Mouse (Mus musculus): ENCODE data around the gene Erich3. TPM values are rescaled to one million over a fixed set of nuclear protein-coding genes. Genes with fewer than 3 reads are reported as not detected.

Gene Erich3
- polyA plus RNA-seq, 1 experiment from 2014 or later: 0.05 TPM

DNA sequence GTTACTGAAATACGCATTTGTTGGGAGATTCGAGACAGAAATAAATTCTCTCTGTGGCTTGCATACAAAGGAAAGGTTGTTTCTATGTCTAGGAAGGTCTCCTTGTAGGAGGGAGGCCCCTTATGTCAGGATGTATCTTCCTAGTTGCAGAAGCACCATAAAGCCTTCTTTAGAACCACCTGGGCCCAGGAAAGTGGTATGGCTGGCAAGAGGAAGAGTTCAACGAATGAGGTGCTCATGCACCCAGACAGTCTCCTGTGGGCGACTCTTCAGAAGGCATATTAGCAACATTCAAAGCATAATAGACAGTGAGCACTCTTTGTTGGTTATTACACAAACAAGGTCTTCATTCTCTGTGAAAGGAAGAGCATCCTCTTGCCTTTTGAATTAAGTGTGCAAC, 977 bp downstream of the Erich3 start:
- 29% methylated on average over 4 of the region's 4 CpGs for WGBS
- Histone ChIP-seq H3K4me2 (replicated peaks; ENCODE audit: low read depth) (no peak overlapping the region), H3K27me3 (ENCODE audit: control insufficient read depth, insufficient read depth, low read length) (no peaks in the 10 kb centered on the region), H3K4me1 (replicated peaks; ENCODE audit: control insufficient read depth, insufficient read depth) (no peaks in the 10 kb centered on the region), H3K27ac (replicated peaks) (no peak overlapping the region), H3K36me3 (ENCODE audit: control insufficient read depth, insufficient read depth, low read length) (no peaks in the 10 kb centered on the region), H3K9me3 (ENCODE audit: control insufficient read depth, low read length) (no peaks in the 10 kb centered on the region), H3K4me3 (ENCODE audit: low read depth, low read length) (no peak overlapping the region), H3K9ac (ENCODE audit: low read length) (no peak overlapping the region)
- ATAC-seq (ENCODE audit: low FRiP score, low TSS enrichment): no peak
- TF ChIP-seq CTCF (IDR thresholded peaks at IDR 0.05; ENCODE audit: low read depth): no peak
- TF ChIP-seq EP300 (optimal IDR thresholded peaks at IDR 0.05): no peak
- DNase-seq (ENCODE audit: low spot score): no peak

- no peak for ATAC-seq (ENCODE audit: low FRiP score, low TSS enrichment)
Measured at GRCm38 (mm10) chr3:154668485-154668884, 4.8 kb downstream of the Erich3 start.

GRCm38 (mm10) chr3:154670584-154670983, 6.9 kb downstream of the Erich3 start:
- no peaks in the 10 kb centered on the region for H3K36me3 ChIP-seq (ENCODE audit: control insufficient read depth, insufficient read depth, low read length)
- H3K27ac ChIP-seq (replicated peaks): no peak overlapping the region
- TF ChIP-seq CTCF (IDR thresholded peaks at IDR 0.05; ENCODE audit: low read depth) (no peak), EP300 (optimal IDR thresholded peaks at IDR 0.05) (no peak)
- ATAC-seq (ENCODE audit: low FRiP score, low TSS enrichment) (no peak), DNase-seq (ENCODE audit: low spot score) (no peak)
- H3K4me1 ChIP-seq (replicated peaks; ENCODE audit: control insufficient read depth, insufficient read depth): no peaks in the 10 kb centered on the region
- 86% methylated on average over 6 of the region's 6 CpGs for WGBS
- H3K9me3 ChIP-seq (ENCODE audit: control insufficient read depth, low read length): no peaks in the 10 kb centered on the region
- H3K9ac ChIP-seq (ENCODE audit: low read length): no peak overlapping the region
- no peak overlapping the region for H3K4me2 ChIP-seq (replicated peaks; ENCODE audit: low read depth)
- H3K4me3 ChIP-seq (ENCODE audit: low read depth, low read length): no peak overlapping the region
- no peaks in the 10 kb centered on the region for H3K27me3 ChIP-seq (ENCODE audit: control insufficient read depth, insufficient read depth, low read length)

More at GRCm38 (mm10) chr3:154668485-154668884, 4.8 kb downstream of the Erich3 start:
- no peaks in the 10 kb centered on the region for H3K4me1 ChIP-seq (replicated peaks; ENCODE audit: control insufficient read depth, insufficient read depth)
- H3K27ac ChIP-seq (replicated peaks): no peak overlapping the region
- DNase-seq (ENCODE audit: low spot score): no peak
- H3K36me3 ChIP-seq (ENCODE audit: control insufficient read depth, insufficient read depth, low read length): no peaks in the 10 kb centered on the region
- 71% methylated on average over 3 of the region's 3 CpGs for WGBS
- H3K4me2 ChIP-seq (replicated peaks; ENCODE audit: low read depth): no peak overlapping the region
- H3K9me3 ChIP-seq (ENCODE audit: control insufficient read depth, low read length): no peaks in the 10 kb centered on the region
- H3K9ac ChIP-seq (ENCODE audit: low read length): no peak overlapping the region
- H3K27me3 ChIP-seq (ENCODE audit: control insufficient read depth, insufficient read depth, low read length): no peaks in the 10 kb centered on the region
- H3K4me3 ChIP-seq (ENCODE audit: low read depth, low read length): no peak overlapping the region
- TF ChIP-seq CTCF (IDR thresholded peaks at IDR 0.05; ENCODE audit: low read depth): no peak
- TF ChIP-seq EP300 (optimal IDR thresholded peaks at IDR 0.05): no peak

- Histone ChIP-seq H3K36me3 (ENCODE audit: control insufficient read depth, insufficient read depth, low read length) (no peaks in the 10 kb centered on the region), H3K27ac (replicated peaks) (no peak overlapping the region), H3K4me1 (replicated peaks; ENCODE audit: control insufficient read depth, insufficient read depth) (no peaks in the 10 kb centered on the region), H3K4me3 (ENCODE audit: low read depth, low read length) (no peak overlapping the region), H3K9ac (ENCODE audit: low read length) (no peak overlapping the region), H3K4me2 (replicated peaks; ENCODE audit: low read depth) (no peak overlapping the region), H3K9me3 (ENCODE audit: control insufficient read depth, low read length) (no peaks in the 10 kb centered on the region), H3K27me3 (ENCODE audit: control insufficient read depth, insufficient read depth, low read length) (no peaks in the 10 kb centered on the region)
- DNase-seq (ENCODE audit: low spot score) (no peak), ATAC-seq (ENCODE audit: low FRiP score, low TSS enrichment) (0 out of 2 replicates have a peak, but pooled peaks have one; percentile 21)
- no peak for TF ChIP-seq CTCF (IDR thresholded peaks at IDR 0.05; ENCODE audit: low read depth)
- TF ChIP-seq EP300 (optimal IDR thresholded peaks at IDR 0.05): no peak
- 70% methylated on average over 5 of the region's 5 CpGs for WGBS
Measured at GRCm38 (mm10) chr3:154671013-154671412, 7.4 kb downstream of the Erich3 start.

- no peaks in the 10 kb centered on the region for H3K4me1 ChIP-seq (replicated peaks; ENCODE audit: control insufficient read depth, insufficient read depth)
- ATAC-seq (ENCODE audit: low FRiP score, low TSS enrichment) (no peak), DNase-seq (ENCODE audit: low spot score) (no peak)
- H3K36me3 ChIP-seq (ENCODE audit: control insufficient read depth, insufficient read depth, low read length): no peaks in the 10 kb centered on the region
- 61% methylated on average over 8 of the region's 8 CpGs for WGBS
- H3K4me3 ChIP-seq (ENCODE audit: low read depth, low read length): no peak overlapping the region
- TF ChIP-seq EP300 (optimal IDR thresholded peaks at IDR 0.05): no peak
- no peak for TF ChIP-seq CTCF (IDR thresholded peaks at IDR 0.05; ENCODE audit: low read depth)
- H3K9ac ChIP-seq (ENCODE audit: low read length): no peak overlapping the region
- no peak overlapping the region for H3K4me2 ChIP-seq (replicated peaks; ENCODE audit: low read depth)
- no peak overlapping the region for H3K27ac ChIP-seq (replicated peaks)
- H3K9me3 ChIP-seq (ENCODE audit: control insufficient read depth, low read length): no peaks in the 10 kb centered on the region
- no peaks in the 10 kb centered on the region for H3K27me3 ChIP-seq (ENCODE audit: control insufficient read depth, insufficient read depth, low read length)
Measured at GRCm38 (mm10) chr3:154673326-154673725, 9.7 kb downstream of the Erich3 start.

DNA sequence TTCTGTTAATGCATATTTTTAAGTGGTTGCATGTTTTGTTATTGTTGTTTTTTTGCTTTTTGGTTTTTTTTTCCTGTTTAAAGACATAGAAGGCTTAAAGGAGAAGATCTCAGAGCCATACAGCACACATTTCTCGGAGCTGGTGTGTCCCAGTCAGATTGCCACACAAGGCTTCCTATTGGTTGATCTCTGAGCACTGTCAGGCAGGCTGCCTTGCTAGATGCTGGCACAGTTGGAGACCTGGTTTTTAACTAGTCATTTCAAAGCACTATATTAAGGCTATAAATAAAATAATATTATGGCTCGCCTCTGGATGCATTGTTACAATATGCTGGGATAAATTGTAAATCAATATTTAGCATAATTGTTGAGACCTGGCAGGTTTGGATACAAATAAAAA, 18.9 kb downstream of the Erich3 start:
- Histone ChIP-seq H3K27me3 (ENCODE audit: control insufficient read depth, insufficient read depth, low read length) (no peaks in the 10 kb centered on the region), H3K27ac (replicated peaks) (no peak overlapping the region), H3K9ac (ENCODE audit: low read length) (no peak overlapping the region), H3K36me3 (ENCODE audit: control insufficient read depth, insufficient read depth, low read length) (no peaks in the 10 kb centered on the region), H3K4me2 (replicated peaks; ENCODE audit: low read depth) (no peak overlapping the region), H3K4me3 (ENCODE audit: low read depth, low read length) (no peak overlapping the region), H3K4me1 (replicated peaks; ENCODE audit: control insufficient read depth, insufficient read depth) (no peaks in the 10 kb centered on the region), H3K9me3 (ENCODE audit: control insufficient read depth, low read length) (no peaks in the 10 kb centered on the region)
- DNase-seq (ENCODE audit: low spot score) (no peak), ATAC-seq (ENCODE audit: low FRiP score, low TSS enrichment) (no peak)
- 73% methylated on average over 2 of the region's 2 CpGs for WGBS
- TF ChIP-seq CTCF (IDR thresholded peaks at IDR 0.05; ENCODE audit: low read depth) (no peak), EP300 (optimal IDR thresholded peaks at IDR 0.05) (no peak)
